Mouse (Mus musculus): ENCODE results near the gene Ehmt1. TPM values are rescaled to one million over a fixed set of nuclear protein-coding genes. Genes with fewer than 3 reads are reported as not detected.

Ehmt1 gene
- polyA plus RNA-seq, 1 experiment: 57.3 TPM

GRCm38 (mm10) chr2:24776831-24777230, 142.6 kb downstream of the Ehmt1 start:
- Histone ChIP-seq H3K4me1 (ENCODE audit: control insufficient read depth, insufficient read depth, low read length) (no peaks in the 10 kb centered on the region), H3K4me3 (replicated peaks; ENCODE audit: extremely low read depth, low read depth, low read length) (no peak overlapping the region)
- no peak for DNase-seq
- TF ChIP-seq POLR2A (IDR thresholded peaks at IDR 0.05; ENCODE audit: borderline replicate concordance, extremely low read depth, low read depth, low read length) (no peak), CTCF (IDR thresholded peaks at IDR 0.05; ENCODE audit: insufficient read depth, low read length) (no peak)
- 16% methylated on average over 4 of the region's 5 CpGs for WGBS

- no peak for TF ChIP-seq CTCF (IDR thresholded peaks at IDR 0.05; ENCODE audit: insufficient read depth, low read length)
- no peak for TF ChIP-seq POLR2A (IDR thresholded peaks at IDR 0.05; ENCODE audit: borderline replicate concordance, extremely low read depth, low read depth, low read length)
- H3K4me3 ChIP-seq (replicated peaks; ENCODE audit: extremely low read depth, low read depth, low read length): no peak overlapping the region
- WGBS: 56% methylated on average over 11 of the region's 11 CpGs
- no peak for DNase-seq
- H3K4me1 ChIP-seq (ENCODE audit: control insufficient read depth, insufficient read depth, low read length): no peaks in the 10 kb centered on the region
Observed at GRCm38 (mm10) chr2:24775951-24776587, 143.3 kb downstream of the Ehmt1 start.

DNA sequence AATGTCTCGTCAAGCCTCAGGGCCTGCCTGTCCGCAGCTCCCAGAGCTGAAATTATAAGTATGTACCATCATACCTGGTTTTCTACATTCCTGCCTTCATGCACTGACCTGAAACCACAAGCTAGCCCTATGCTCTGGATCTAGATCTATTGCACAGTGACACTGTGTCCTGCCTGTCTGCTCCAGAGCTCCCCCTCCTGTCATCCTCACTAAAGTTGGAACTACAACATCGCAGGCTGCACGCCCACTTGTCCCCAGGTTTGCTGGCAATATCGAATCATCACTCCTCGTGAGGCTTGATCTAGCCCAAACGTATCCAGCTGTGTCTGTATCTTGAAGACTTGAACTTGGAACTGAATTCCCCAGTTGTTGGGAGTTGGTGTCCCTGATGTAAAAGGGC, 144.6 kb downstream of the Ehmt1 start:
- no peaks in the 10 kb centered on the region for H3K4me1 ChIP-seq (ENCODE audit: control insufficient read depth, insufficient read depth, low read length)
- WGBS: 70% methylated on average over 7 of the region's 7 CpGs
- TF ChIP-seq CTCF (IDR thresholded peaks at IDR 0.05; ENCODE audit: insufficient read depth, low read length) (no peak), POLR2A (IDR thresholded peaks at IDR 0.05; ENCODE audit: borderline replicate concordance, extremely low read depth, low read depth, low read length) (no peak)
- DNase-seq: no peak
- no peak overlapping the region for H3K4me3 ChIP-seq (replicated peaks; ENCODE audit: extremely low read depth, low read depth, low read length)

- TF ChIP-seq POLR2A (IDR thresholded peaks at IDR 0.05; ENCODE audit: borderline replicate concordance, extremely low read depth, low read depth, low read length) (no peak), CTCF (IDR thresholded peaks at IDR 0.05; ENCODE audit: insufficient read depth, low read length) (no peak)
- Histone ChIP-seq H3K4me3 (replicated peaks; ENCODE audit: extremely low read depth, low read depth, low read length) (no peak overlapping the region), H3K4me1 (ENCODE audit: control insufficient read depth, insufficient read depth, low read length) (no peaks in the 10 kb centered on the region)
- 53% methylated on average over 4 of the region's 4 CpGs for WGBS
- DNase-seq: no peak
Observed at GRCm38 (mm10) chr2:24770861-24771260, 148.6 kb downstream of the Ehmt1 start.

- H3K4me3 ChIP-seq (replicated peaks; ENCODE audit: extremely low read depth, low read depth, low read length): no peak within 1 kb of the TSS
- no peaks in the 10 kb centered on the region for H3K4me1 ChIP-seq (ENCODE audit: control insufficient read depth, insufficient read depth, low read length)
- TF ChIP-seq CTCF (IDR thresholded peaks at IDR 0.05; ENCODE audit: insufficient read depth, low read length) (no peak), POLR2A (IDR thresholded peaks at IDR 0.05; ENCODE audit: borderline replicate concordance, extremely low read depth, low read depth, low read length) (no peak)
- DNase-seq: no peak
- under 1% methylated on average over 42 of the region's 42 CpGs for WGBS
Observed at GRCm38 (mm10) chr2:24763115-24763557, 156.3 kb downstream of the Ehmt1 start, which contains the start of gene Cacna1b. Gene Cacna1b, minus strand, starts transcription at chr2:24763152.

DNA sequence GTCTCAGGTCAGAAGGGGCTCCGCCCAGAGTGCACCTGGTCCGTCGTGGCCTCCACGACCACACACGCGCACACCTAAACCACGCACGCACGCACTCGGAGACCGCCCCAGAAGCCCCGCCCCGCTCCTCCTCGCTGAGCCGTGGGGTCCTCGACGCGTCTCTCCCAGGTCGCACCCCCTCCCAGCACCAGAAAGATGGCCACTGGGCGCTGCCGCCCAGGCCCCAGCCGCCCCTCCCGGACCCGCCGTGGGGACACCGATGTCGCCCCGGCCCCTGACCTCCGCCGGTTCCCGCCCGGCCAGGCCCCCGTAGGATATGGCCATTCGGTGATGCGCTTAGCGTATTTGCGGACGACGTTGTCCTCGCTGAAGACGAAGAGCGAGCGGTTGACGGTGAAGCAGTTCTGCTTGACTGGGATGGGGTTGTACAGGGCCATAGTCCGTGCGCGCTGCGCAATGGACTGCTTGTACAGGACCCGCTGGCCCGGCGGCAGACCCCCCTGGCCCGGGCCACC, 156.9 kb downstream of the Ehmt1 start:
- under 1% methylated on average over 52 of the region's 52 CpGs for WGBS
- no peak overlapping the region for H3K4me3 ChIP-seq (replicated peaks; ENCODE audit: extremely low read depth, low read depth, low read length)

DNA sequence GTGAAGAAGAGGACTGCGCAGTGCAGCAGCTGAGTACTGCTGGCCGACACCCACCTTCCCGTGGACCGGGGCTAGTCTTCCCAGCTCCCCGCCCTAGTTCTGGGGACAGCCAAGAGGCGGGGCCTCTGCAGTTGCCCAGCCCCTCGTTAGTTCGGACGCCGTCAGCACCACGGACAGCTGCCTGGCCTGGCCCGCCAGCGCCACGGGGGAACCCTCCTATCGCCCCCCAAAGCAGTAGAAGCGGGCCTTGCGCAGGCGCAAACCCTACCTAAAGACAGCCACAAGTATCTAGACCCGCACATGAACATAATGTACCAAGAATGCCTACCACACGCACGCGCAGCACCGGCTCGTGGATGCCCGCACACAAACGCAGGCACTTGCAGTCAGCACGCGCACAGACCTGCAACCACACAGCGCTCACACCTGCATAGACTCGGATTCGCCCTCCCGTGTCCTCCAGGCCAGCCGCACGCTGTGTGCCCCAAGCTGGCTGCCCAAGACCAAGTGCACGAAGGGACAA, 157.4 kb downstream of the Ehmt1 start:
- TF ChIP-seq POLR2A (IDR thresholded peaks at IDR 0.05; ENCODE audit: borderline replicate concordance, extremely low read depth, low read depth, low read length): no peak
- TF ChIP-seq CTCF (IDR thresholded peaks at IDR 0.05; ENCODE audit: insufficient read depth, low read length): no peak
- no peaks in the 10 kb centered on the region for H3K4me1 ChIP-seq (ENCODE audit: control insufficient read depth, insufficient read depth, low read length)
- WGBS: 1% methylated on average over 35 of the region's 35 CpGs
- DNase-seq: peak; percentile 9
- H3K4me3 ChIP-seq (replicated peaks; ENCODE audit: extremely low read depth, low read depth, low read length): no peak overlapping the region

More for the DNA sequence above, 156.9 kb downstream of the Ehmt1 start:
- no peak for TF ChIP-seq POLR2A (IDR thresholded peaks at IDR 0.05; ENCODE audit: borderline replicate concordance, extremely low read depth, low read depth, low read length)
- TF ChIP-seq CTCF (IDR thresholded peaks at IDR 0.05; ENCODE audit: insufficient read depth, low read length): no peak
- DNase-seq: no peak
- no peaks in the 10 kb centered on the region for H3K4me1 ChIP-seq (ENCODE audit: control insufficient read depth, insufficient read depth, low read length)

GRCm38 (mm10) chr2:24755276-24755675, 164.1 kb downstream of the Ehmt1 start:
- peak; percentile 49 for DNase-seq
- WGBS: 100% methylated on average over 1 of the region's 1 CpGs
- no peak overlapping the region for H3K4me3 ChIP-seq (replicated peaks; ENCODE audit: extremely low read depth, low read depth, low read length)
- TF ChIP-seq POLR2A (IDR thresholded peaks at IDR 0.05; ENCODE audit: borderline replicate concordance, extremely low read depth, low read depth, low read length) (no peak), CTCF (IDR thresholded peaks at IDR 0.05; ENCODE audit: insufficient read depth, low read length) (peak; percentile 68)
- no peaks in the 10 kb centered on the region for H3K4me1 ChIP-seq (ENCODE audit: control insufficient read depth, insufficient read depth, low read length)

DNA sequence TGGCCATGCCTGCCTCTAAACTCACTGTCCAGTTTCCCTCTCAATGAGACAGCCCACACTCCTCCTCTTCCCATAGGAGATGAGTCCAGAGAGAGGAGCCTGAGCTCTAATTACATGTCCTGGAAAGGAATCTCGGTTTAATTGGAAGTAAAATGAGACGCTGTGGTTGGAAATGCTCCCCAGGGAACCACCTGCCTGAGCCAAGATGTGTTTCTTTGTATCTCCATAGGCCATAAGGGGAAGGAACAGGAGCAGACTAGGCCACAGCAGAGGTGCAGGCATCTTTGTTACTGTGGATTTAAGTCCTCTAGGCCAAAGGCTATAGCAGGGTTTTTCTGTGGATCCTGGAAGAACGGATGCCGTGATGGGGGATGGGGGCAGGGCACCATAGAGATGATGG, 166.8 kb downstream of the Ehmt1 start:
- WGBS: 72% methylated on average over 4 of the region's 4 CpGs
- H3K4me1 ChIP-seq (ENCODE audit: control insufficient read depth, insufficient read depth, low read length): no peaks in the 10 kb centered on the region
- TF ChIP-seq CTCF (IDR thresholded peaks at IDR 0.05; ENCODE audit: insufficient read depth, low read length): no peak
- TF ChIP-seq POLR2A (IDR thresholded peaks at IDR 0.05; ENCODE audit: borderline replicate concordance, extremely low read depth, low read depth, low read length): no peak
- DNase-seq: no peak
- no peak overlapping the region for H3K4me3 ChIP-seq (replicated peaks; ENCODE audit: extremely low read depth, low read depth, low read length)

GRCm38 (mm10) chr2:24750051-24750450, 169.4 kb downstream of the Ehmt1 start:
- TF ChIP-seq POLR2A (IDR thresholded peaks at IDR 0.05; ENCODE audit: borderline replicate concordance, extremely low read depth, low read depth, low read length) (no peak), CTCF (IDR thresholded peaks at IDR 0.05; ENCODE audit: insufficient read depth, low read length) (no peak)
- no peak overlapping the region for H3K4me3 ChIP-seq (replicated peaks; ENCODE audit: extremely low read depth, low read depth, low read length)
- DNase-seq: no peak
- WGBS: 42% methylated on average over 3 of the region's 3 CpGs
- H3K4me1 ChIP-seq (ENCODE audit: control insufficient read depth, insufficient read depth, low read length): no peaks in the 10 kb centered on the region

All from lung, adult 2 months (tissue).